Mouse (Mus musculus) myocyte (in vitro differentiated cells): Measurements from ENCODE around the gene Itga5.

ENCODE experiments used
- MYOG ChIP-seq, 3 experiments: IDR thresholded peaks; one replicate each; pipeline ENCODE4 v1.6.1; 2011; ENCODE audit warnings: control low read depth in 2 of 3, low read depth in 2 of 3, mild to moderate bottlenecking in 2 of 3; ENCODE audit not compliant: insufficient read length in 2 of 3, control insufficient read depth in 1 of 3, insufficient read depth in 1 of 3
- POLR2A ChIP-seq: IDR thresholded peaks from one replicate; pipeline ENCODE4 v1.6.1; 2011; ENCODE audit warnings: low read depth, mild to moderate bottlenecking, control low read depth, moderate library complexity; ENCODE audit not compliant: insufficient read length

- no peak for TF ChIP-seq POLR2A
- TF ChIP-seq MYOG (IDR thresholded peaks at IDR 0.05; ENCODE audit: control insufficient read depth in 1 of 3, insufficient read depth in 1 of 3, insufficient read length in 2 of 3, low read depth in 2 of 3) = no peak
Observed at GRCm38 (mm10) chr15:103382075-103382474, 15.5 kb upstream of the Itga5 start.
